Mouse (Mus musculus): ENCODE measurements at regions not wholly inside any gene's neighbourhood (a gene's known extent, or its start where the extent isn't known, plus 50 kb on each side); places are given as distances from the start of the nearest gene placed in this dataset.

- TF ChIP-seq CTCF (IDR thresholded peaks at IDR 0.05) = no peak
- no peak for ATAC-seq
- peaks cover 9% of the 10 kb centered on the region for H3K27me3 ChIP-seq
- DNase-seq (ENCODE audit: low read depth, low spot score) = no peak
- CTCF ChIA-PET = interaction anchor here (0.9 to 1.5 kb wide), 6 partner anchors 9 to 37 kb away, joined by 3 to 5 read pairs (median 3); no protein-coding TSS in a partner anchor
- in situ Hi-C loops (cut with MboI; ENCODE audit: low pct_unique_long_range_greater_than_20kb) = no loop called here
- POLR2A ChIA-PET = no interaction called here
These were observed 183.9 kb upstream of the Sox2 start for GRCm38 (mm10) chr3:34466312-34466711.

GRCm38 (mm10) chr3:34465040-34465831 lies 185.0 kb upstream of the Sox2 start:
- H3K27me3 ChIP-seq = peaks cover 9% of the 10 kb centered on the region
- DNase-seq (ENCODE audit: low read depth, low spot score) = no peak
- POLR2A ChIA-PET = no interaction called here
- TF ChIP-seq CTCF (IDR thresholded peaks at IDR 0.05) = no peak
- in situ Hi-C loops (cut with MboI; ENCODE audit: low pct_unique_long_range_greater_than_20kb) = no loop called here
- ATAC-seq = no peak
- CTCF ChIA-PET = interaction anchor here (0.7 to 1.9 kb wide), 6 partner anchors 8 to 20 kb away, joined by 3 to 5 read pairs (median 3); no protein-coding TSS in a partner anchor

GRCm38 (mm10) chr3:34458766-34459165 lies 191.4 kb upstream of the Sox2 start:
- in situ Hi-C loops (cut with MboI; ENCODE audit: low pct_unique_long_range_greater_than_20kb) = no loop called here
- CTCF ChIA-PET = interaction anchor here (0.9 to 1.4 kb wide), 2 partner anchors 8 to 219 kb away, joined by 4 read pairs; no protein-coding TSS in a partner anchor
- POLR2A ChIA-PET = no interaction called here

DNA sequence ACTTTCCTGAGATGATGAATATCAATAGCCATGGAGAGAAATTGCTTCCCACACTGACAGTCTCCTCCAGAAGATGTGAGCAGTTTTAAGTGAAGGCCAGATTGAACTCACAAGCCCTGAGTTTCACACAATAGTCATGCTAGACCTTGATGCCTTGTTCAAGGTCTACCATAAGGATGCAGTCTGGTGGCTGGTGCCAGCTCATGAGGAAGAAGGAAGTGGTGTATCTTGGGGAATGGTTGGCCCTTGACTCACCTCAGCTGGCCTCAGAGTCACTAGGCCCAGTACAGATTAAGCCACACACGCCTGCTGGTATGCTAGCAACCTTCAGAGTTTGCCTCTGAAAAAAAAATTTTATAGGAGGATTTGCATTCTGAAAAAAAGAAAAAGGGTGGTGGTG lies 192.4 kb upstream of the Sox2 start:
- DNase-seq (ENCODE audit: low read depth, low spot score) = no peak
- POLR2A ChIA-PET = no interaction called here
- H3K27me3 ChIP-seq = peaks cover 14% of the 10 kb centered on the region
- no peak for TF ChIP-seq CTCF (IDR thresholded peaks at IDR 0.05)
- CTCF ChIA-PET = no interaction called here
- in situ Hi-C loops (cut with MboI; ENCODE audit: low pct_unique_long_range_greater_than_20kb) = no loop called here
- no peak for ATAC-seq

More at GRCm38 (mm10) chr3:34458766-34459165, 191.4 kb upstream of the Sox2 start:
- ATAC-seq (no peak), DNase-seq (ENCODE audit: low read depth, low spot score) (no peak)
- peaks cover 14% of the 10 kb centered on the region for H3K27me3 ChIP-seq
- TF ChIP-seq CTCF (IDR thresholded peaks at IDR 0.05) = no peak

GRCm38 (mm10) chr3:34456488-34457433 lies 193.4 kb upstream of the Sox2 start:
- CTCF ChIA-PET = interaction anchor here (1.2 kb wide), 1 partner anchor 10 kb away, joined by 3 read pairs; no protein-coding TSS in a partner anchor
- peaks cover 14% of the 10 kb centered on the region for H3K27me3 ChIP-seq
- ATAC-seq = no peak
- POLR2A ChIA-PET = no interaction called here
- no peak for DNase-seq (ENCODE audit: low read depth, low spot score)
- no peak for TF ChIP-seq CTCF (IDR thresholded peaks at IDR 0.05)
- in situ Hi-C loops (cut with MboI; ENCODE audit: low pct_unique_long_range_greater_than_20kb) = no loop called here

DNA sequence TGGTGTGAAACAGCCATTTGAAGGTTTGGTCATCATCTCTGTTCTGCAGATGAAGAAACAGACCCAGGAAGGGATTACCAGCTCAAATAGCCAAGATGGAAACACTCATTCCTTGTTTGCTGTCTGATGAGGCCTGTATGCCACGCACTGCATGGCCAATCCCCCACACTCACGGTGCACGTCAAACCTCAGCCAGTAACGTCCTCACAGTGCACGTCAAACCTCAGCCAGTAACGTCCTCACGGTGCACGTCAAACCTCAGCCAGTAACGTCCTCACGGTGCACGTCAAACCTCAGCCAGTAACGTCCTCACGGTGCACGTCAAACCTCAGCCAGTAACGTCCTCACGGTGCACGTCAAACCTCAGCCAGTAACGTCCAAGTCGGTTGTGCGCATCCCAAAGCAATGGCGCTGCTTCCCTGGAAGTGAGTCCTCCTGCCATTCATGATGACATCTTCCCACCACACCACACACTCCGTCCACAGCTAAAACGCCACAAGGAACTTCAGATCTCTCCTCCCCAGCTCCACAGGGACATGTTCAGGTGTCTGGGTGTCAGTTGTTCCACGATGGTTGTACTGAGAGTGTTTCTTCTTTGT lies 196.1 kb upstream of the Sox2 start:
- H3K27me3 ChIP-seq = peaks cover 18% of the 10 kb centered on the region
- ChIA-PET CTCF (interaction anchor here (0.9 to 1.7 kb wide), 4 partner anchors 9 to 11 kb away, joined by 3 to 5 read pairs (median 3); no protein-coding TSS in a partner anchor), POLR2A (no interaction called here)
- TF ChIP-seq CTCF (IDR thresholded peaks at IDR 0.05) = no peak
- ATAC-seq (no peak), DNase-seq (ENCODE audit: low read depth, low spot score) (no peak)
- in situ Hi-C loops (cut with MboI; ENCODE audit: low pct_unique_long_range_greater_than_20kb) = no loop called here

DNA sequence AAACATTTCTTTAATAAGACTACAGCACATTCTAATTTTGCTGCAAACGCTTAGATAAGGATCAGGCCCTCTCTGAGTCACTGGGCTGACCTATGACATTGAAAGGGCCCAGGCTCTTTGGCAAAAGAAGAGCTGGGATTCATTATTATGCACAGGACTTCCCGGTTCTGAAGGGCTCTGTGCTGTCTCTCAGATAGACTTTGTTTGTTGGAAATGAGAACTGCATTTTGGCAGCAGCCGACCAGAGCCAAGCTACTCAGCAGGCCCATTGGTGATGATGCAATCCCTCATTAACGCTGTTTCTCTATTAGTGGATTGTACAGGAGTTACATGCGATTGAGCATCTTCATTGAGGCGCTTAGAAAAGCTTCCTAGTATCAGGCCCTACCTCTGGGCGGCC lies 204.9 kb upstream of the Sox2 start:
- DNase-seq (ENCODE audit: low read depth, low spot score) (no peak), ATAC-seq (no peak)
- in situ Hi-C loops (cut with MboI; ENCODE audit: low pct_unique_long_range_greater_than_20kb) = no loop called here
- ChIA-PET POLR2A (no interaction called here), CTCF (interaction anchor here (1.0 to 1.7 kb wide), 6 partner anchors 9 to 21 kb away, joined by 3 to 5 read pairs (median 4); no protein-coding TSS in a partner anchor)
- no peak for TF ChIP-seq CTCF (IDR thresholded peaks at IDR 0.05)
- H3K27me3 ChIP-seq = peaks cover 14% of the 10 kb centered on the region

DNA sequence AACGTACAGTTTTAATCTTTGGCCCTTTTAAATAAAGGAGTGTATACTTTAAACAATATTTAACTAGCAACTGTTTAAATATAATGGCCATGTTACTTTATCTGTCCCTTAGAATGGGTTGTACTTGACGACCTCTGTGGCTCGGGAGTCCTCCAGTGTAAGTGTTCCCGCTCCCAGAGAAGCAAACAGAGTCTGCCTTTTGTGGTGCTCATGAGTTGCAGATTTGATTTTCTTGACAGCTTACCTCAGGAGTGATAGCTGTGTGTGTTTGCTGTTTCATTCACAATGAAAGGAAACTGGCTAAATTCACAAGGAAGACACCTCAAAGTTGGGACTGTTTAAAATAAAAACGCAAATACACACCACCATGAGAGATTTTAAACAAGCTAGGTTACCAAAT lies 205.4 kb upstream of the Sox2 start:
- CTCF ChIA-PET = interaction anchor here (0.9 to 1.7 kb wide), 7 partner anchors 9 to 21 kb away, joined by 3 to 5 read pairs (median 3); no protein-coding TSS in a partner anchor
- no peak for DNase-seq (ENCODE audit: low read depth, low spot score)
- ATAC-seq = no peak
- peaks cover 11% of the 10 kb centered on the region for H3K27me3 ChIP-seq
- POLR2A ChIA-PET = interaction anchor here (0.6 kb wide), 1 partner anchor 120 kb away, joined by 3 read pairs; no protein-coding TSS in a partner anchor
- in situ Hi-C loops (cut with MboI; ENCODE audit: low pct_unique_long_range_greater_than_20kb) = no loop called here
- TF ChIP-seq CTCF (IDR thresholded peaks at IDR 0.05) = no peak

DNA sequence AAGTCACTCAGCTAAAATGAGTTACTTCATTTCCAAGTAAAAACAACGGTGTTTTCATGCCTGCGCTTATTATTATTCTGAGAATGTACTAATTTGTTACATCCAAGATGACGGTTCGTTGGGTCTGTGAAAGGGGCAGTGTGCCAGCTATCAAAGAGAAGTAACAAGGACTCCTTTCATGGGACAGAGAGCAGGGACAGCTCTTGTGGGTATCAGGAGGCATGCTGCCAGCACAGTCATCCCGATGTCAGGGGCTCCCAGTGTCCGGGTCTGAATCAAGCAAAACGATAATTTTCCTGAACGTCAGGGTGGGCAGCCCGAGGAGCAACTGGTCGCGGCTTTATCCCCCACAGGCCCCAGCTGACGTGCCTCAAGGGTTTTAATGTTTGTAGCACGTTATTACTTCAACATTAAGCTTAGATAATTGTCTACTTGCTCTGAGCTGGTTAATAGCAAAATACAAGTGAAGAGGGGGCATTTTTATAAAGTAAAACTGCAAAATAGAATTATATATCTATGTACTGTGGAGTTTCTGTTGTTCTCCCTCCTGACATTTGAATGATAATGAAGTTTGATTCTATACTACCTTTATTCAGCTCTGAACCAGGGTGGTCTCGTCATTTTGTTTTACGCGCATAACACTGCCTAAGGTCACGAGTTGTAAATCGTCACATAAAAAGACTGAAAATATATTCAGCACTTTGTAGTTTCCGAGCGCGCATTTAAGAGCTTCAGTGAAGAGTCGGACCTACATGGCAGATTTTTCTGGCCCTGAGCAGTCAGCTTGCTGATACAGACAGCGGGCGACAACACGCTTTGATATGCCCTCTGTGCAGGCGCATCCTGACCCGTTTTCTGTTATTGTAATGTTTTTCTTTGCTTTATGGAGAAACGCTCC lies 206.2 kb upstream of the Sox2 start:
- POLR2A ChIA-PET = interaction anchor here (0.6 to 0.7 kb wide), 2 partner anchors 119 to 145 kb away, joined by 3 read pairs; no protein-coding TSS in a partner anchor
- no peak for TF ChIP-seq CTCF (IDR thresholded peaks at IDR 0.05)
- peak; percentile 39 for DNase-seq (ENCODE audit: low read depth, low spot score)
- ATAC-seq = peak; percentile 49
- CTCF ChIA-PET = interaction anchor here (0.9 to 1.8 kb wide), 6 partner anchors 8 to 45 kb away, joined by 3 to 4 read pairs (median 3); no protein-coding TSS in a partner anchor
- H3K27me3 ChIP-seq = peaks cover 17% of the 10 kb centered on the region
- in situ Hi-C loops (cut with MboI; ENCODE audit: low pct_unique_long_range_greater_than_20kb) = no loop called here

All from Patski (cell line).